Mouse (Mus musculus): ENCODE results near the gene Grk6. TPM values are rescaled to one million over a fixed set of nuclear protein-coding genes. Genes with fewer than 3 reads are reported as not detected.

Grk6 gene
- polyA plus RNA-seq, 1 experiment from 2014 or later: 35.5 TPM

DNA sequence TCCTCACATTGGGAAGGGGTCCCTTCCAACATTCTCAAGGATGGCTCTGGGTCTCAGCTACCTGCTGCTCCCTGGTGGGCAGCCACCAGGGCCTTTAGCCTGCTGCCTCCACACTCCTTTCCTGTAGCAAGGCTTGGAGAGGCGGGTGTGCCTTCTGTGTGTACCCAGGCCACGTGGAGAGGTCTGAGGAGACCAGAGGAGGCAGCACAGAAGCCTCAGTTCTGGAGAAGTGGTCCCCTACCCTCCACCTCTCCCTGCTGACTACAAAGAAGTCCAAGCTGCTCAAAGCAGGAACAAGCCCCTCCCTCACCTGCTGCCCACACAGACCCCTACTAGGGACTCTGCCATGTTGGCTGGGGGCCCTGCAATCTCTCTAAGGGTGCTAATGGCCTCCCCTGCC lies 49.4 kb downstream of the Grk6 start:
- Histone ChIP-seq H3K36me3 (ENCODE audit: control insufficient read depth, insufficient read depth, low read length) (peaks cover 17% of the 10 kb centered on the region), H3K27ac (ENCODE audit: low read length) (no peak overlapping the region), H3K4me1 (ENCODE audit: control insufficient read depth, insufficient read depth, low read length) (no peaks in the 10 kb centered on the region; the same call in 1 of the 2 replicates), H3K27me3 (ENCODE audit: control insufficient read depth, insufficient read depth, low read length) (no peaks in the 10 kb centered on the region), H3K4me2 (replicated peaks; ENCODE audit: low read depth, low read length) (no peak overlapping the region), H3K9me3 (ENCODE audit: control insufficient read depth, low read depth, low read length) (no peaks in the 10 kb centered on the region), H3K4me3 (ENCODE audit: low read depth, low read length) (no peak overlapping the region), H3K9ac (replicated peaks; ENCODE audit: low read depth, low read length) (no peak overlapping the region)
- WGBS: 16% methylated on average over 2 of the region's 2 CpGs
- no peak for ATAC-seq (ENCODE audit: insufficient number of reproducible peaks, insufficient read depth, low FRiP score, low read depth)

- peak; percentile 57; the same call in 1 of the 2 replicates for ATAC-seq (ENCODE audit: insufficient number of reproducible peaks, insufficient read depth, low FRiP score, low read depth)
- Histone ChIP-seq H3K27ac (ENCODE audit: low read length) (no peak overlapping the region), H3K9ac (replicated peaks; ENCODE audit: low read depth, low read length) (no peak overlapping the region), H3K4me2 (replicated peaks; ENCODE audit: low read depth, low read length) (no peak overlapping the region), H3K4me1 (ENCODE audit: control insufficient read depth, insufficient read depth, low read length) (no peaks in the 10 kb centered on the region; the same call in 1 of the 2 replicates), H3K4me3 (ENCODE audit: low read depth, low read length) (no peak overlapping the region), H3K9me3 (ENCODE audit: control insufficient read depth, low read depth, low read length) (no peaks in the 10 kb centered on the region), H3K36me3 (ENCODE audit: control insufficient read depth, insufficient read depth, low read length) (peaks cover 18% of the 10 kb centered on the region), H3K27me3 (ENCODE audit: control insufficient read depth, insufficient read depth, low read length) (no peaks in the 10 kb centered on the region)
- 17% methylated on average over 18 of the region's 18 CpGs for WGBS
These were observed 50.2 kb downstream of the Grk6 start for GRCm38 (mm10) chr13:55494883-55495621.

- no peaks in the 10 kb centered on the region for H3K27me3 ChIP-seq (ENCODE audit: control insufficient read depth, insufficient read depth, low read length)
- no peak overlapping the region for H3K9ac ChIP-seq (replicated peaks; ENCODE audit: low read depth, low read length)
- ATAC-seq (ENCODE audit: insufficient number of reproducible peaks, insufficient read depth, low FRiP score, low read depth): no peak
- H3K4me3 ChIP-seq (ENCODE audit: low read depth, low read length): no peak overlapping the region
- 40% methylated on average over 4 of the region's 4 CpGs for WGBS
- H3K9me3 ChIP-seq (ENCODE audit: control insufficient read depth, low read depth, low read length): no peaks in the 10 kb centered on the region
- no peaks in the 10 kb centered on the region; the same call in 1 of the 2 replicates for H3K4me1 ChIP-seq (ENCODE audit: control insufficient read depth, insufficient read depth, low read length)
- H3K36me3 ChIP-seq (ENCODE audit: control insufficient read depth, insufficient read depth, low read length): peaks cover 24% of the 10 kb centered on the region
- H3K27ac ChIP-seq (ENCODE audit: low read length): no peak overlapping the region
- no peak overlapping the region for H3K4me2 ChIP-seq (replicated peaks; ENCODE audit: low read depth, low read length)
These were observed 50.8 kb downstream of the Grk6 start for GRCm38 (mm10) chr13:55495702-55496101.

- H3K4me1 ChIP-seq (ENCODE audit: control insufficient read depth, insufficient read depth, low read length): no peaks in the 10 kb centered on the region; the same call in 1 of the 2 replicates
- no peak overlapping the region for H3K27ac ChIP-seq (ENCODE audit: low read length)
- peaks cover 26% of the 10 kb centered on the region for H3K36me3 ChIP-seq (ENCODE audit: control insufficient read depth, insufficient read depth, low read length)
- H3K9ac ChIP-seq (replicated peaks; ENCODE audit: low read depth, low read length): no peak overlapping the region
- no peaks in the 10 kb centered on the region for H3K27me3 ChIP-seq (ENCODE audit: control insufficient read depth, insufficient read depth, low read length)
- H3K9me3 ChIP-seq (ENCODE audit: control insufficient read depth, low read depth, low read length): no peaks in the 10 kb centered on the region
- WGBS: 84% methylated on average over 6 of the region's 6 CpGs
- H3K4me3 ChIP-seq (ENCODE audit: low read depth, low read length): no peak overlapping the region
- H3K4me2 ChIP-seq (replicated peaks; ENCODE audit: low read depth, low read length): no peak overlapping the region
- no peak for ATAC-seq (ENCODE audit: insufficient number of reproducible peaks, insufficient read depth, low FRiP score, low read depth)
These were observed 51.8 kb downstream of the Grk6 start for GRCm38 (mm10) chr13:55496661-55497060.

DNA sequence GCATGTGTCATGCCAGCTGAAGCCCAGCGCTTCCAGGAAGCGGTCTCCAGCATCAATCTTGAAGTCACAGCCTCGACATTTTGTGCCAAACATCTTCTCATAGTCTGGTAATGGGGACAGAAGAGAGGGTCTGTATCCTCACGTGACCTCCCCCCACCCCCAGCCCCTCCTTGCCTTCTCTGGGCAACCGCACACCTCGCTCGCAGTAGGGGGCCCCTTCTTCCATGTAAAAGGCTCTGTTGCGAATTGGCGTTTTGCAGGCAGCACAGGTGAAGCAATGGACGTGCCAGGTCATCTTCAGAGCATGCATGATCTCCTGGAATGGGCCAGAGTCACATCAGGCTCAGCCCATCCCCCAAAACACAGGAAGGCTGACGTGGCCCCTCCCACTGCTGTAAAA lies 54.0 kb downstream of the Grk6 start:
- Histone ChIP-seq H3K27me3 (ENCODE audit: control insufficient read depth, insufficient read depth, low read length) (no peaks in the 10 kb centered on the region), H3K4me1 (ENCODE audit: control insufficient read depth, insufficient read depth, low read length) (no peaks in the 10 kb centered on the region; the same call in 1 of the 2 replicates), H3K9me3 (ENCODE audit: control insufficient read depth, low read depth, low read length) (no peaks in the 10 kb centered on the region), H3K4me3 (ENCODE audit: low read depth, low read length) (no peak overlapping the region), H3K9ac (replicated peaks; ENCODE audit: low read depth, low read length) (no peak overlapping the region), H3K27ac (ENCODE audit: low read length) (no peak overlapping the region), H3K4me2 (replicated peaks; ENCODE audit: low read depth, low read length) (no peak overlapping the region), H3K36me3 (ENCODE audit: control insufficient read depth, insufficient read depth, low read length) (peaks cover 45% of the 10 kb centered on the region)
- no peak for ATAC-seq (ENCODE audit: insufficient number of reproducible peaks, insufficient read depth, low FRiP score, low read depth)
- WGBS: 49% methylated on average over 11 of the region's 11 CpGs

DNA sequence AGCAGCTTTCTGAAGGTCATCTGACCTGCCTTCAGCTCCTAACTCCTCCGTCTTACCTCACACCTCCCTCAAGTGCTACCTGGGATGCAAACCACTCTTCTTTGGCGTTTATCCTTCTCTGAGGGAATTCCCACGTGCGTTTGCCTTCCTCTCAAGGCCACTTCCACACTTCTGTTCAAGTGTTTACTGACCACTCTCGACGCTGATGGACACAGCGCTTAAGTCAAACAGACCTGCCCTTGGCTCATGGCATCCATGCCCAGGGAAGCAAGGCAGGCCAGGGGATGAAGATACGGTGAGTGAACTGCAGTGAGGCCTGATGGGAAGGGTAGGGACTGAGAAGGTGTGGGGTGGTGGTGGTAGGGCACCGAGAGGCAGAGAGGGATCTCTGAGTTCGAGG lies 55.7 kb downstream of the Grk6 start:
- 66% methylated on average over 10 of the region's 10 CpGs for whole genome bisulfite sequencing
- no peak overlapping the region for H3K27ac ChIP-seq (ENCODE audit: low read length)

DNA sequence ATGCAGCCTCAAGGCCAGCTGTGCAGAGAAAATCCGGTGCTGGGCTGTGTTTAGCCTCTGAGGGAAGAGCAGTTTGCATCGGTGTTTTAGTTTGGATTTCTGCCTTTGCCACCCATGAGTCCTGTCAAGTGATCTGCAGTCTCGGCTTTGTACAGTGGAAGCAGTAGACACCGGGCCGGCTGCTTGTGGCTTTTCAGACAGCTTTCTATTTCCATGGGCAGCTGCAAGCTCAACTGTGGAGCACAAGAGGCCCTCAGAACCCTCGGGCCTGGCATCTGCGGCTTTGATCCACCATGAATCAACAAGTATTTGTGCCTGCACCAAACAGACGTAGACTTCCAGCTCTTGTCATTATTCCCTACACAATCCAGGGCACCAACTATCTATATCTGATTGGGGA lies 57.5 kb downstream of the Grk6 start:
- Histone ChIP-seq H3K4me1 (ENCODE audit: control insufficient read depth, insufficient read depth, low read length) (no peaks in the 10 kb centered on the region), H3K4me2 (replicated peaks; ENCODE audit: low read depth, low read length) (no peak overlapping the region), H3K9ac (replicated peaks; ENCODE audit: low read depth, low read length) (no peak overlapping the region), H3K27me3 (ENCODE audit: control insufficient read depth, insufficient read depth, low read length) (no peaks in the 10 kb centered on the region), H3K27ac (ENCODE audit: low read length) (no peak overlapping the region), H3K9me3 (ENCODE audit: control insufficient read depth, low read depth, low read length) (no peaks in the 10 kb centered on the region), H3K4me3 (ENCODE audit: low read depth, low read length) (no peak overlapping the region), H3K36me3 (ENCODE audit: control insufficient read depth, insufficient read depth, low read length) (peaks cover 78% of the 10 kb centered on the region)
- no peak for ATAC-seq (ENCODE audit: insufficient number of reproducible peaks, insufficient read depth, low FRiP score, low read depth)
- 81% methylated on average over 8 of the region's 8 CpGs for WGBS

More for the DNA sequence above, 55.7 kb downstream of the Grk6 start:
- Histone ChIP-seq H3K4me1 (ENCODE audit: control insufficient read depth, insufficient read depth, low read length) (no peaks in the 10 kb centered on the region; the same call in 1 of the 2 replicates), H3K27me3 (ENCODE audit: control insufficient read depth, insufficient read depth, low read length) (no peaks in the 10 kb centered on the region), H3K36me3 (ENCODE audit: control insufficient read depth, insufficient read depth, low read length) (peaks cover 62% of the 10 kb centered on the region), H3K9me3 (ENCODE audit: control insufficient read depth, low read depth, low read length) (no peaks in the 10 kb centered on the region), H3K4me2 (replicated peaks; ENCODE audit: low read depth, low read length) (no peak overlapping the region), H3K4me3 (ENCODE audit: low read depth, low read length) (no peak overlapping the region), H3K9ac (replicated peaks; ENCODE audit: low read depth, low read length) (no peak overlapping the region)
- no peak for ATAC-seq (ENCODE audit: insufficient number of reproducible peaks, insufficient read depth, low FRiP score, low read depth)

DNA sequence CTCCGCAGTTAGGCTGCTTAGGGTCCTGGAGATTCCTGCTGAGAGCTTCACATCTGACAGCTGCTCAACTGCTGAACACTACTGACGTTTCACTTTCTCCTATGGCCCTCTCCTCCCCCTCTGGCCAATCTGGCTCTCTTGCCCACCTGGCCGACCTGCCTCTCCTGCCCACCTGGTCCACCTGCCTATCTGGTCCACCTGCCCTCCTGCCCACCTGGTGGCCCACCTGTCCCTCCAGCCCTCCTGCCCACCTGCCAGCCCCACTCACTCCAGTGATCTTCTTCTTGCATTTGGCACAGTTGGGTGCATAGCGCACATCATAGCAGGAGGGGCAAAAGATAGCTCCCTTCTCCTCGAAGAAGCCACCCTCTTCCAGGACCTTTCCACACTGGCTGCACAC lies 59.5 kb downstream of the Grk6 start:
- H3K27me3 ChIP-seq (ENCODE audit: control insufficient read depth, insufficient read depth, low read length): no peaks in the 10 kb centered on the region
- ATAC-seq (ENCODE audit: insufficient number of reproducible peaks, insufficient read depth, low FRiP score, low read depth): no peak
- H3K9me3 ChIP-seq (ENCODE audit: control insufficient read depth, low read depth, low read length): no peaks in the 10 kb centered on the region
- no peak overlapping the region for H3K4me3 ChIP-seq (ENCODE audit: low read depth, low read length)
- H3K9ac ChIP-seq (replicated peaks; ENCODE audit: low read depth, low read length): no peak overlapping the region
- H3K36me3 ChIP-seq (ENCODE audit: control insufficient read depth, insufficient read depth, low read length): peaks cover 79% of the 10 kb centered on the region
- H3K4me2 ChIP-seq (replicated peaks; ENCODE audit: low read depth, low read length): no peak overlapping the region
- 82% methylated on average over 5 of the region's 5 CpGs for WGBS
- H3K27ac ChIP-seq (ENCODE audit: low read length): no peak overlapping the region
- H3K4me1 ChIP-seq (ENCODE audit: control insufficient read depth, insufficient read depth, low read length): no peaks in the 10 kb centered on the region

- H3K4me1 ChIP-seq (ENCODE audit: control insufficient read depth, insufficient read depth, low read length): peaks cover 11% of the 10 kb centered on the region
These were observed 60.9 kb downstream of the Grk6 start for GRCm38 (mm10) chr13:55505810-55506209.

More at GRCm38 (mm10) chr13:55505810-55506209, 60.9 kb downstream of the Grk6 start:
- no peak overlapping the region for H3K4me2 ChIP-seq (replicated peaks; ENCODE audit: low read depth, low read length)
- H3K9me3 ChIP-seq (ENCODE audit: control insufficient read depth, low read depth, low read length): no peaks in the 10 kb centered on the region
- WGBS: 91% methylated on average over 9 of the region's 9 CpGs
- H3K36me3 ChIP-seq (ENCODE audit: control insufficient read depth, insufficient read depth, low read length): peaks cover 79% of the 10 kb centered on the region
- ATAC-seq (ENCODE audit: insufficient number of reproducible peaks, insufficient read depth, low FRiP score, low read depth): no peak
- H3K9ac ChIP-seq (replicated peaks; ENCODE audit: low read depth, low read length): no peak overlapping the region
- no peak overlapping the region for H3K27ac ChIP-seq (ENCODE audit: low read length)
- H3K4me3 ChIP-seq (ENCODE audit: low read depth, low read length): no peak overlapping the region
- H3K27me3 ChIP-seq (ENCODE audit: control insufficient read depth, insufficient read depth, low read length): no peaks in the 10 kb centered on the region
